Mouse (Mus musculus): ENCODE measurements around the gene Golga5. TPM values are rescaled to one million over a fixed set of nuclear protein-coding genes. Genes with fewer than 3 reads are reported as not detected.

Golga5 gene
- polyA plus RNA-seq, 1 experiment from 2014 or later, result 15.1 TPM

GRCm38 (mm10) chr12:102450437-102450836 is 18.5 kb upstream of the Golga5 start:
- Histone ChIP-seq H3K27me3 (0 out of 2 replicates have a peak, but pooled peaks cover 6% of the 10 kb centered on the region), H3K4me1 (replicated peaks) (peaks cover 9% of the 10 kb centered on the region), H3K9me3 (replicated peaks) (no peaks in the 10 kb centered on the region), H3K4me2 (no peak overlapping the region), H3K9ac (no peak overlapping the region), H3K27ac (peak overlapping the region; percentile 73; the same call in 1 of the 2 replicates), H3K4me3 (replicated peaks) (no peak overlapping the region), H3K36me3 (no peaks in the 10 kb centered on the region)
- DNase-seq (no peak), ATAC-seq (ENCODE audit: low read depth) (no peak)
- 50% methylated on average over 10 of the region's 10 CpGs for WGBS (ENCODE audit: insufficient replicate concordance)

GRCm38 (mm10) chr12:102451126-102451851 is 17.6 kb upstream of the Golga5 start:
- Histone ChIP-seq H3K9me3 (replicated peaks) (no peaks in the 10 kb centered on the region), H3K4me1 (replicated peaks) (peaks cover 12% of the 10 kb centered on the region), H3K27ac (peak overlapping the region; percentile 73), H3K4me3 (replicated peaks) (no peak overlapping the region), H3K27me3 (0 out of 2 replicates have a peak, but pooled peaks cover 6% of the 10 kb centered on the region), H3K4me2 (no peak overlapping the region), H3K9ac (no peak overlapping the region), H3K36me3 (no peaks in the 10 kb centered on the region)
- WGBS (ENCODE audit: insufficient replicate concordance), result 12% methylated on average over 8 of the region's 8 CpGs
- ATAC-seq (ENCODE audit: low read depth) (no peak), DNase-seq (no peak)

DNA sequence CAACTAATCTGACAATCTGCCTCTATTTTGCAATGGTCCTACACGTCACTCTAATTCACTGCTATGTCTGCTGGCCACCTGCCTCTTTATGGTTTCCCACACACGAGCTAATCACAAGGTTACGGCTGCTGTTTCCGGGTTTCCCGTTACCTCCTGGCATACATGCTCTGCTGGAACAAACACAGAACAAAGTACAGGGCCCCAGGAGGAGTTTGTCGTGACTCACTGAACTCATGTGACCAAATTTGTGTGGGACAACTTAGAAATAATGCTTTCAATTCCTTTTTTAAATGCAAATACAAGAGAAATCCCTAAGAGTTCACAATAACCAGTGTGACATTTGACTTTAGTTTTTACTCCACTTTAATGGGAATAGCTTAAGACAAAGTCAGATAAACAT is 15.4 kb upstream of the Golga5 start:
- 67% methylated on average over 6 of the region's 6 CpGs for WGBS (ENCODE audit: insufficient replicate concordance)
- no peak overlapping the region for H3K4me2 ChIP-seq
- no peak for ATAC-seq (ENCODE audit: low read depth)
- H3K4me1 ChIP-seq (replicated peaks), result peaks cover 12% of the 10 kb centered on the region
- no peak overlapping the region for H3K27ac ChIP-seq
- no peak overlapping the region for H3K9ac ChIP-seq
- no peak for DNase-seq
- H3K27me3 ChIP-seq, result 0 out of 2 replicates have a peak, but pooled peaks cover 6% of the 10 kb centered on the region
- H3K36me3 ChIP-seq, result no peaks in the 10 kb centered on the region
- H3K4me3 ChIP-seq (replicated peaks), result no peak overlapping the region
- H3K9me3 ChIP-seq (replicated peaks), result no peaks in the 10 kb centered on the region

GRCm38 (mm10) chr12:102456467-102457193 is 12.3 kb upstream of the Golga5 start:
- Histone ChIP-seq H3K27ac (no peak overlapping the region), H3K36me3 (no peaks in the 10 kb centered on the region), H3K9ac (no peak overlapping the region), H3K4me2 (no peak overlapping the region), H3K4me1 (replicated peaks) (0 out of 2 replicates have a peak, but pooled peaks cover 4% of the 10 kb centered on the region), H3K4me3 (replicated peaks) (no peak overlapping the region), H3K27me3 (no peaks in the 10 kb centered on the region), H3K9me3 (replicated peaks) (no peaks in the 10 kb centered on the region)
- ATAC-seq (ENCODE audit: low read depth), result peak; percentile 7; the same call in 1 of the 2 replicates
- no peak for DNase-seq
- WGBS (ENCODE audit: insufficient replicate concordance), result 33% methylated on average over 7 of the region's 7 CpGs

DNA sequence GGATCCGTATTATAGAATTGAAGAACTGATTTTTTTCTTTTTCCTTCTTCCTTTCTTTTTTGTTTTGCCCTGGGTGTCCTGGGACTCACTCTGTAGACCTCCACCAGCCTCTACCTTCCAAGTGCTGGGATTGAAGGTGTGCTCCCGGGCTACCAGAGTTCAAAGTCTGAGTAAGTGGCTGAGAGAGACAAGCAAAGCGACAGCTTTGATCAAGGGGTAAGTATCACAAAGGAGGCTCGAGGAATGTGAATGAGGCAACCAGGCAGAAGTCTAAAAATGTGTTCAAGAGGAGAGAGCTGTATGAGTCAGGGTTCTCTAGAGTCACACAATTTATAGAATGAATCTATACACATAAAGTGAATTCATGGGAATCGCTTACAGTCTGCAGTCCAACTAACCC is 8.9 kb upstream of the Golga5 start:
- ATAC-seq (ENCODE audit: low read depth) (no peak), DNase-seq (no peak)
- Histone ChIP-seq H3K4me2 (no peak overlapping the region), H3K9ac (no peak overlapping the region), H3K36me3 (no peaks in the 10 kb centered on the region), H3K27me3 (no peaks in the 10 kb centered on the region), H3K4me3 (replicated peaks) (no peak overlapping the region), H3K27ac (no peak overlapping the region), H3K4me1 (replicated peaks) (0 out of 2 replicates have a peak, but pooled peaks cover 4% of the 10 kb centered on the region), H3K9me3 (replicated peaks) (no peaks in the 10 kb centered on the region)
- 52% methylated on average over 5 of the region's 5 CpGs for WGBS (ENCODE audit: insufficient replicate concordance)

- H3K4me1 ChIP-seq (replicated peaks), result 0 out of 2 replicates have a peak, but pooled peaks cover 1% of the 10 kb centered on the region
- H3K9me3 ChIP-seq (replicated peaks), result no peaks in the 10 kb centered on the region
- H3K9ac ChIP-seq, result no peak overlapping the region
- no peak overlapping the region for H3K4me3 ChIP-seq (replicated peaks)
- H3K27me3 ChIP-seq, result no peaks in the 10 kb centered on the region
- H3K36me3 ChIP-seq, result no peaks in the 10 kb centered on the region
- 47% methylated on average over 5 of the region's 5 CpGs for WGBS (ENCODE audit: insufficient replicate concordance)
- no peak for DNase-seq
- no peak overlapping the region for H3K4me2 ChIP-seq
- no peak for ATAC-seq (ENCODE audit: low read depth)
- no peak overlapping the region for H3K27ac ChIP-seq
These were observed 7.8 kb upstream of the Golga5 start for GRCm38 (mm10) chr12:102461177-102461576.

- Histone ChIP-seq H3K27me3 (no peaks in the 10 kb centered on the region), H3K9me3 (replicated peaks) (no peaks in the 10 kb centered on the region), H3K4me1 (replicated peaks) (peaks cover 4% of the 10 kb centered on the region), H3K27ac (no peak overlapping the region), H3K9ac (no peak overlapping the region), H3K4me3 (replicated peaks) (no peak overlapping the region), H3K4me2 (no peak overlapping the region), H3K36me3 (no peaks in the 10 kb centered on the region)
- no peak for DNase-seq
- 44% methylated on average over 4 of the region's 4 CpGs for WGBS (ENCODE audit: insufficient replicate concordance)
- ATAC-seq (ENCODE audit: low read depth), result no peak
These were observed 4.3 kb upstream of the Golga5 start for GRCm38 (mm10) chr12:102464650-102465049.

DNA sequence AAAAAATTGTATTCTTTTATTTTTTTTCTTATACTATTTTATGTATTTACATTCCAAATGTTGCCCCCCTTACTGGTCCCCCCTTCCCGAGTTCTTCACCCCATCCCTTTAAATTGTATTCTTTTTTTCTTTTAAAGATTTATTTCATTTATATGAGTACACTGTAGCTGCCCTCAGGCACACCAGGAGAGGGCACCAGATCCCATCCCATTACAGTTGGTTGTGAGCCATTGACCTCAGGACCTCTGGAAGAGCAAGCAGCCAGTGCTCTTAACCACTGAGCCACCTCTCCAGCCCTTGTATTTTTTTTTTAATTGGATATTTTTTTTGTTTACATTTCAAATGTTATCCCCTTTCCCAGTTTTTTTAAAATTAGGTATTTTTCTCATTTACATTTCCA is 799 bp upstream of the Golga5 start:
- no peak overlapping the region for H3K9ac ChIP-seq
- H3K9me3 ChIP-seq (replicated peaks), result no peaks in the 10 kb centered on the region
- H3K4me3 ChIP-seq (replicated peaks), result no peak overlapping the region
- 86% methylated on average over 1 of the region's 1 CpGs for WGBS (ENCODE audit: insufficient replicate concordance)
- H3K36me3 ChIP-seq, result peaks cover 9% of the 10 kb centered on the region
- no peak overlapping the region for H3K27ac ChIP-seq
- no peak overlapping the region for H3K4me2 ChIP-seq
- ATAC-seq (ENCODE audit: low read depth) (no peak), DNase-seq (no peak)
- peaks cover 14% of the 10 kb centered on the region for H3K4me1 ChIP-seq (replicated peaks)
- H3K27me3 ChIP-seq, result no peaks in the 10 kb centered on the region

- peaks cover 10% of the 10 kb centered on the region for H3K4me1 ChIP-seq (replicated peaks)
- H3K9me3 ChIP-seq (replicated peaks), result no peaks in the 10 kb centered on the region
- peaks cover 47% of the 10 kb centered on the region for H3K36me3 ChIP-seq
- no peak overlapping the region for H3K9ac ChIP-seq
- H3K27me3 ChIP-seq, result no peaks in the 10 kb centered on the region
- H3K4me2 ChIP-seq, result no peak overlapping the region
- ATAC-seq (ENCODE audit: low read depth) (no peak), DNase-seq (no peak)
- no peak overlapping the region for H3K4me3 ChIP-seq (replicated peaks)
- H3K27ac ChIP-seq, result no peak overlapping the region
- 81% methylated on average over 7 of the region's 7 CpGs for WGBS (ENCODE audit: insufficient replicate concordance)
These were observed 5.5 kb downstream of the Golga5 start for GRCm38 (mm10) chr12:102474411-102474810.

DNA sequence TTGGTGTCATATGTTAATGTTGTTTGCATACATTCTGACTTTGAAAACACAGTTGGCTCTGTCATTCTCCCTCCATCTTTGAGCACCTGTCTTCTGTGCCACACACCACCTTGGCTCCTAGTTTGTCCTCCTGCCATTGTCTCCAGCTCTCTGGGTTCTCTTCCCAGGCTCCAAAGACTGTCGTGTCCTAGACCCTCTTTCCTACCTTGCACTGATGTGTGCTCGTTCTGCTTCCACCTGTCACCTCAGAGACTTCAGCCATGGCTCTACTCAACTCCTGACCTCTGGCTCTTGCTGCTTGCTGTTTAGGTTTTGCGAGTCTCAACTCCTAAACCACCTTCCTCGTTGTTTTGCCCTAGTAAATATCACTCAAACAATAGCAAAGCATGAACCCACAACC is 11.5 kb downstream of the Golga5 start:
- no peak overlapping the region for H3K4me3 ChIP-seq (replicated peaks)
- H3K9me3 ChIP-seq (replicated peaks), result no peaks in the 10 kb centered on the region
- no peaks in the 10 kb centered on the region for H3K4me1 ChIP-seq (replicated peaks)
- no peaks in the 10 kb centered on the region for H3K27me3 ChIP-seq
- DNase-seq, result no peak
- 83% methylated on average over 4 of the region's 4 CpGs for WGBS (ENCODE audit: insufficient replicate concordance)
- no peak overlapping the region for H3K27ac ChIP-seq
- H3K36me3 ChIP-seq, result peaks cover 74% of the 10 kb centered on the region
- no peak overlapping the region for H3K4me2 ChIP-seq
- no peak overlapping the region for H3K9ac ChIP-seq
- no peak for ATAC-seq (ENCODE audit: low read depth)

GRCm38 (mm10) chr12:102484946-102485345 is 16.0 kb downstream of the Golga5 start:
- DNase-seq (no peak), ATAC-seq (ENCODE audit: low read depth) (no peak)
- no peak overlapping the region for H3K27ac ChIP-seq
- no peak overlapping the region for H3K4me3 ChIP-seq (replicated peaks)
- H3K4me2 ChIP-seq, result no peak overlapping the region
- no peak overlapping the region for H3K9ac ChIP-seq
- H3K36me3 ChIP-seq, result peaks cover 74% of the 10 kb centered on the region
- no peaks in the 10 kb centered on the region for H3K9me3 ChIP-seq (replicated peaks)
- no peaks in the 10 kb centered on the region for H3K4me1 ChIP-seq (replicated peaks)
- 63% methylated on average over 3 of the region's 3 CpGs for WGBS (ENCODE audit: insufficient replicate concordance)
- H3K27me3 ChIP-seq, result no peaks in the 10 kb centered on the region

All from liver, embryonic 13.5 days (tissue).